Comparison of ENCODE assay signal across 13 mouse cellular contexts in the genomic region with DNA sequence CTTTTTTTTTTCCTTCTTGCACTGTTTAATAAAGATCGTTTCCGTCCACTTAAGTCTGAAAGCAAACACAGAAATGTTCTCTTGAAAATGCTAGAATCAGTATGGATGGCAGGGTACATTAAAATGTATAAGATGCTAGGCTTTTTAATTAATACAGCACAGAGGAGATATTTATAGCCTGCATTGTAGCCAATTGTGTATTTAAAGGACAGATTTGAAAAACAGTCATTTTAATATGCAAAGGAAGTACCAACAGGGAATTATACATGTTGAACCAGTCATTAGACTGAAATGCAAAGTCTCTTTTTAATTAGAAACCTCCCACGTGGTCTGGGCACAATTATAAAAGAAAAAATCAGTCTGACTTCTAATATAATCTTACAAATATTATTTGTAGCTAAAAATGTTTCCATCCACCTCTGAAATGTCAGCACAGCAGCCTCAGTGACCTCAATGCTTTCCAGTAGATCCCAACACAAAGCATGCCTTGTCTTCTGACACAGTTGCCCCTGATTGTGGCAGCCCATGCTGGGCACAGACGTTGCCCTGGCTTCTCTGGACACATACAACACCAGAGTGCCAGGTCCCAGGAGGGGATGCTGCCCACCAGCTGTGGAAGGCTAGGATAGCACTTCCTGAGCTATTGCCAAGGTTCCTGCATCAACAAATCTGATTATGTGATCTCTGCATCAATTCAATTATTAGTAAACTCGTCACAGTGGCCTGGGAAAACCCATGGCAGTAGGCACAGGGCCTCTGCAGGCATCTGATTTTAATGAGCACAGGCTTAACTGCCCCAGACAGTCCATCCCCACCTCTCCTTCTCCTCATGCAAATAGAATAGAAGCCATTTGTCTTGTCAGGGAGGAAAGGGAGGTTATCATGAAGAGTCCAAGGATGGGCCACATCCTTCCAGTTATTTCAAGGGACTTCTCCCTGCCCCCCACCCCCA.
DNase-seq lines count a peak whose midpoint lies in the region; ATAC-seq and TF ChIP-seq lines count a peak whose summit lies in the region.
"Had no signal": no experiment of that assay in that cellular context is flagged by ENCODE, and none has a peak within 500 bp of the region (broad histone marks: within the 10 kb centered on the region; RNA-seq: fewer than 3 reads in every experiment).

No protein-coding gene starts in this region.

- H3K9me3 ChIP-seq in midbrain, embryonic 14.5 days (ENCODE audit: control insufficient read depth, low read length): no peaks in the 10 kb centered on the region
- H3K9me3 ChIP-seq in midbrain, embryonic 11.5 days (ENCODE audit: control insufficient read depth, low read length): no peaks in the 10 kb centered on the region
- no peaks in the 10 kb centered on the region for H3K9me3 ChIP-seq in embryonic facial prominence, embryonic 15.5 days (replicated peaks)
- no peaks in the 10 kb centered on the region for H3K9me3 ChIP-seq in midbrain, postnatal 0 days (ENCODE audit: low read length)
- H3K9me3 ChIP-seq: intestine, embryonic 15.5 days; limb, embryonic 10.5 days; liver, embryonic 15.5 days had no signal

- WGBS in midbrain, embryonic 14.5 days: 45% methylated on average over 5 of the region's 5 CpGs
- WGBS in midbrain, embryonic 11.5 days: 70% methylated on average over 5 of the region's 5 CpGs
- WGBS in embryonic facial prominence, embryonic 15.5 days: 46% methylated on average over 5 of the region's 5 CpGs
- 42% methylated on average over 5 of the region's 5 CpGs for WGBS in midbrain, postnatal 0 days

- peak; percentile 67 for ATAC-seq in frontal cortex, adult (ENCODE audit: low TSS enrichment)
- 0 out of 2 replicates have a peak, but pooled peaks have one; percentile 35 for ATAC-seq in midbrain, embryonic 14.5 days (ENCODE audit: low FRiP score, low TSS enrichment)
- ATAC-seq in midbrain, embryonic 11.5 days (ENCODE audit: low FRiP score): no peak
- no peak for ATAC-seq in embryonic facial prominence, embryonic 15.5 days (ENCODE audit: insufficient number of reproducible peaks, low FRiP score, low TSS enrichment, low read depth)
- ATAC-seq in midbrain, postnatal 0 days (ENCODE audit: low FRiP score): no peak
- ATAC-seq: activated CD4-positive, CD25-positive, alpha-beta regulatory T cell, adult 4 months; intestine, embryonic 15.5 days had no signal

- no peaks in the 10 kb centered on the region for H3K36me3 ChIP-seq in midbrain, embryonic 14.5 days (ENCODE audit: control insufficient read depth, insufficient read depth, low read length)
- H3K36me3 ChIP-seq in midbrain, embryonic 11.5 days (ENCODE audit: control insufficient read depth, insufficient read depth, low read length): no peaks in the 10 kb centered on the region
- no peaks in the 10 kb centered on the region for H3K36me3 ChIP-seq in embryonic facial prominence, embryonic 15.5 days
- no peaks in the 10 kb centered on the region for H3K36me3 ChIP-seq in midbrain, postnatal 0 days (ENCODE audit: insufficient read depth, low read length)
- H3K36me3 ChIP-seq: intestine, embryonic 15.5 days; limb, embryonic 10.5 days; liver, embryonic 15.5 days had no signal

- no peak overlapping the region for H3K4me3 ChIP-seq in midbrain, embryonic 14.5 days (replicated peaks; ENCODE audit: low read depth, low read length)
- H3K4me3 ChIP-seq in midbrain, embryonic 11.5 days (ENCODE audit: low read depth, low read length): no peak overlapping the region
- H3K4me3 ChIP-seq in embryonic facial prominence, embryonic 15.5 days (replicated peaks): no peak overlapping the region
- no peak overlapping the region for H3K4me3 ChIP-seq in midbrain, postnatal 0 days (ENCODE audit: low read depth, low read length)
- H3K4me3 ChIP-seq: intestine, embryonic 15.5 days; limb, embryonic 10.5 days; liver, embryonic 15.5 days had no signal

- no peaks in the 10 kb centered on the region for H3K27me3 ChIP-seq in midbrain, embryonic 14.5 days (ENCODE audit: control insufficient read depth, insufficient read depth, low read length)
- H3K27me3 ChIP-seq in midbrain, embryonic 11.5 days (ENCODE audit: control insufficient read depth, insufficient read depth, low read length): no peaks in the 10 kb centered on the region
- H3K27me3 ChIP-seq in embryonic facial prominence, embryonic 15.5 days: no peaks in the 10 kb centered on the region
- H3K27me3 ChIP-seq in midbrain, postnatal 0 days (ENCODE audit: insufficient read depth, low read length): no peaks in the 10 kb centered on the region
- H3K27me3 ChIP-seq: intestine, embryonic 15.5 days; liver, embryonic 15.5 days had no signal

- no peak for DNase-seq in frontal cortex, postnatal 14 days (ENCODE audit: low spot score in 2 of 2)
- peak; percentile 47 for DNase-seq in midbrain, embryonic 14.5 days
- no peak for DNase-seq in midbrain, embryonic 11.5 days (ENCODE audit: low spot score, missing footprints)
- peak; percentile 51 for DNase-seq in midbrain, postnatal 0 days (ENCODE audit: low spot score)
- DNase-seq in kidney, postnatal 4 days: no peak
- DNase-seq: cerebellum, adult 8-10 months; kidney, postnatal 14 days had no signal

- no peak overlapping the region for H3K9ac ChIP-seq in midbrain, embryonic 14.5 days (replicated peaks; ENCODE audit: low read length)
- no peak overlapping the region for H3K9ac ChIP-seq in midbrain, embryonic 11.5 days (ENCODE audit: low read length)
- no peak overlapping the region for H3K9ac ChIP-seq in embryonic facial prominence, embryonic 15.5 days
- H3K9ac ChIP-seq in midbrain, postnatal 0 days (replicated peaks; ENCODE audit: low read length, poor library complexity, severe bottlenecking): no peak overlapping the region
- H3K9ac ChIP-seq: intestine, embryonic 15.5 days; liver, embryonic 15.5 days had no signal

- H3K27ac ChIP-seq in midbrain, embryonic 14.5 days (replicated peaks; ENCODE audit: low read depth, low read length): peak overlapping the region; percentile 69
- H3K27ac ChIP-seq in midbrain, embryonic 11.5 days (ENCODE audit: low read depth, low read length): no peak overlapping the region
- 0 out of 2 replicates have a peak overlapping the region, but pooled peaks have one; percentile 34 for H3K27ac ChIP-seq in embryonic facial prominence, embryonic 15.5 days (replicated peaks)
- no peak overlapping the region for H3K27ac ChIP-seq in midbrain, postnatal 0 days (ENCODE audit: low read depth, low read length)
- H3K27ac ChIP-seq: intestine, embryonic 15.5 days; limb, embryonic 10.5 days; liver, embryonic 15.5 days had no signal

- H3K4me2 ChIP-seq in midbrain, embryonic 14.5 days (ENCODE audit: low read length): no peak overlapping the region
- H3K4me2 ChIP-seq in midbrain, embryonic 11.5 days: no peak overlapping the region
- H3K4me2 ChIP-seq in embryonic facial prominence, embryonic 15.5 days (replicated peaks): no peak overlapping the region
- no peak overlapping the region for H3K4me2 ChIP-seq in midbrain, postnatal 0 days (ENCODE audit: low read depth, low read length, poor library complexity, severe bottlenecking)
- H3K4me2 ChIP-seq: intestine, embryonic 15.5 days; liver, embryonic 15.5 days had no signal

- peaks cover 9% of the 10 kb centered on the region for H3K4me1 ChIP-seq in midbrain, embryonic 14.5 days (ENCODE audit: control insufficient read depth, insufficient read depth, low read length)
- no peaks in the 10 kb centered on the region for H3K4me1 ChIP-seq in midbrain, embryonic 11.5 days (ENCODE audit: control insufficient read depth, insufficient read depth, low read length)
- peaks cover 3% of the 10 kb centered on the region; the same call in 1 of the 2 replicates for H3K4me1 ChIP-seq in embryonic facial prominence, embryonic 15.5 days
- H3K4me1 ChIP-seq in midbrain, postnatal 0 days (ENCODE audit: insufficient read depth, low read length): no peaks in the 10 kb centered on the region
- H3K4me1 ChIP-seq: intestine, embryonic 15.5 days; limb, embryonic 10.5 days; liver, embryonic 15.5 days had no signal

- no peak for TF ChIP-seq CTCF in midbrain, postnatal 0 days (IDR thresholded peaks at IDR 0.05)

Comparison
In these comparisons a context has a peak if more than half of its experiments do, and no peak if none do; other contexts are left out.
1. ATAC-seq: peak in frontal cortex, adult (single experiment) and midbrain, embryonic 14.5 days (single experiment); none in midbrain, embryonic 11.5 days (single experiment), embryonic facial prominence, embryonic 15.5 days (single experiment) and midbrain, postnatal 0 days (single experiment).
2. DNase-seq: peak in midbrain, embryonic 14.5 days (single experiment) and midbrain, postnatal 0 days (single experiment); none in frontal cortex, postnatal 14 days (0 of 2), midbrain, embryonic 11.5 days (single experiment) and kidney, postnatal 4 days (0 of 2).
3. H3K27ac ChIP-seq: peak in midbrain, embryonic 14.5 days (single experiment) and embryonic facial prominence, embryonic 15.5 days (single experiment); none in midbrain, embryonic 11.5 days (single experiment) and midbrain, postnatal 0 days (single experiment).